8 mouse cellular contexts compared by ENCODE assay signal in genomic region chr9:50603998-50604324, GRCm38 (mm10). TPM values are rescaled to one million over a fixed set of nuclear protein-coding genes. Genes with fewer than 3 reads are reported as not detected.
DNase-seq lines count a peak whose midpoint lies in the region; ATAC-seq and TF ChIP-seq lines count a peak whose summit lies in the region.

No protein-coding gene starts in this region.

- no peak for DNase-seq in heart, postnatal 10 days
- no peak for DNase-seq in forebrain, embryonic 14.5 days (ENCODE audit: low spot score)
- DNase-seq in embryo, embryonic 9.5 days (ENCODE audit: extremely low spot score): no peak
- no peak for DNase-seq in gastrocnemius, postnatal 10 days
- no peak for DNase-seq in thymus, postnatal 4 days

- no peaks in the 10 kb centered on the region for H3K27me3 ChIP-seq in heart, embryonic 12.5 days (replicated peaks)
- H3K27me3 ChIP-seq in E14TG2a.4 (ENCODE audit: insufficient read depth, low read length): no peaks in the 10 kb centered on the region
- no peaks in the 10 kb centered on the region for H3K27me3 ChIP-seq in forebrain, embryonic 14.5 days (replicated peaks; ENCODE audit: control insufficient read depth, insufficient read depth, low read length)
- no peaks in the 10 kb centered on the region for H3K27me3 ChIP-seq in liver, embryonic 15.5 days

- peak overlapping the region; percentile 91 for H3K4me3 ChIP-seq in heart, embryonic 12.5 days
- peak overlapping the region; percentile 96 for H3K4me3 ChIP-seq in E14TG2a.4 (replicated peaks; ENCODE audit: low read length)
- peak overlapping the region; percentile 67 for H3K4me3 ChIP-seq in forebrain, embryonic 14.5 days (ENCODE audit: low read depth, low read length)
- peak overlapping the region; percentile 77 for H3K4me3 ChIP-seq in liver, embryonic 15.5 days (replicated peaks)

- no peaks in the 10 kb centered on the region for H3K9me3 ChIP-seq in heart, embryonic 12.5 days (replicated peaks)
- H3K9me3 ChIP-seq in E14TG2a.4 (ENCODE audit: low read length): no peaks in the 10 kb centered on the region
- H3K9me3 ChIP-seq in forebrain, embryonic 14.5 days (replicated peaks; ENCODE audit: control insufficient read depth, low read length): no peaks in the 10 kb centered on the region
- H3K9me3 ChIP-seq in liver, embryonic 15.5 days (replicated peaks): no peaks in the 10 kb centered on the region

- peak overlapping the region; percentile 91 for H3K9ac ChIP-seq in heart, embryonic 12.5 days
- peak overlapping the region; percentile 85 for H3K9ac ChIP-seq in forebrain, embryonic 14.5 days (ENCODE audit: low read length)
- H3K9ac ChIP-seq in liver, embryonic 15.5 days: peak overlapping the region; percentile 94

- 0% methylated on average over 24 of the region's 24 CpGs for WGBS in heart, embryonic 12.5 days
- 0% methylated on average over 24 of the region's 24 CpGs for WGBS in forebrain, embryonic 14.5 days
- under 1% methylated on average over 24 of the region's 24 CpGs for WGBS in liver, embryonic 15.5 days (ENCODE audit: insufficient replicate concordance)

- H3K4me2 ChIP-seq in heart, embryonic 12.5 days: peak overlapping the region; percentile 76
- peak overlapping the region; percentile 95 for H3K4me2 ChIP-seq in forebrain, embryonic 14.5 days (ENCODE audit: low read length)
- H3K4me2 ChIP-seq in liver, embryonic 15.5 days: peak overlapping the region; percentile 75

- peaks cover 37% of the 10 kb centered on the region for H3K4me1 ChIP-seq in heart, embryonic 12.5 days (replicated peaks)
- peaks cover 42% of the 10 kb centered on the region for H3K4me1 ChIP-seq in E14TG2a.4 (replicated peaks; ENCODE audit: low read depth, low read length)
- H3K4me1 ChIP-seq in forebrain, embryonic 14.5 days (ENCODE audit: control insufficient read depth, insufficient read depth, low read length): peaks cover 18% of the 10 kb centered on the region
- H3K4me1 ChIP-seq in liver, embryonic 15.5 days (replicated peaks): peaks cover 47% of the 10 kb centered on the region

- peak; percentile 87 for ATAC-seq in heart, embryonic 12.5 days (ENCODE audit: insufficient number of reproducible peaks, low FRiP score)
- peak; percentile 87 for ATAC-seq in forebrain, embryonic 14.5 days
- ATAC-seq in liver, embryonic 15.5 days (ENCODE audit: insufficient read depth): peak; percentile 76

- peaks cover 48% of the 10 kb centered on the region for H3K36me3 ChIP-seq in heart, embryonic 12.5 days
- peaks cover 69% of the 10 kb centered on the region for H3K36me3 ChIP-seq in E14TG2a.4 (ENCODE audit: insufficient read depth, low read length)
- peaks cover 47% of the 10 kb centered on the region for H3K36me3 ChIP-seq in forebrain, embryonic 14.5 days (ENCODE audit: control insufficient read depth, insufficient read depth, low read length)
- peaks cover 54% of the 10 kb centered on the region for H3K36me3 ChIP-seq in liver, embryonic 15.5 days (replicated peaks)

- no peak for TF ChIP-seq CTCF in E14TG2a.4 (conservative IDR thresholded peaks at IDR 0.05; ENCODE audit: low read length)

- intact Hi-C loops in heart, postnatal 10 days (cut with DNase I): loop anchor here (5.0 kb wide), 2 partner anchors 142 to 163 kb away; partner anchors contain the start of gene Fdxacb1

- peak overlapping the region; percentile 91 for H3K27ac ChIP-seq in heart, embryonic 12.5 days (ENCODE audit: poor library complexity, severe bottlenecking)
- H3K27ac ChIP-seq in forebrain, embryonic 14.5 days (ENCODE audit: low read depth, low read length): peak overlapping the region; percentile 76; the same call in 1 of the 2 replicates
- H3K27ac ChIP-seq in liver, embryonic 15.5 days (replicated peaks): peak overlapping the region; percentile 89

RNA-seq across cellular contexts. Expression of gene Timm8b, which starts 0.3 kb away (rescaled TPM):
- polyA plus RNA-seq in heart, embryonic 12.5 days (2016; fragmentation: Nextera tagmentation; extraction: Ambion mirVana): 290 and 305 TPM in 2 replicates
- total RNA-seq in heart, postnatal 10 days (2021): 100 to 1,000 TPM; 215 to 218 TPM
- 388 and 475 TPM in 2 replicates for polyA plus RNA-seq in forebrain, embryonic 14.5 days (2014; fragmentation: Nextera tagmentation; extraction: Ambion mirVana)
- polyA plus RNA-seq in liver, embryonic 15.5 days (2015; fragmentation: Nextera tagmentation; extraction: Ambion mirVana): 130 and 158 TPM in 2 replicates
- total RNA-seq in gastrocnemius, postnatal 10 days (2021): 100 to 1,000 TPM; 140 to 148 TPM

RNA-seq across cellular contexts. Expression of gene Sdhd, which starts 0.3 kb away (rescaled TPM):
- 570 and 575 TPM in 2 replicates for polyA plus RNA-seq in heart, embryonic 12.5 days (2016; fragmentation: Nextera tagmentation; extraction: Ambion mirVana)
- total RNA-seq in heart, postnatal 10 days (2021): 100 to 1,000 TPM; 780 to 786 TPM
- polyA plus RNA-seq in forebrain, embryonic 14.5 days (2014; fragmentation: Nextera tagmentation; extraction: Ambion mirVana): 261 and 273 TPM in 2 replicates
- polyA plus RNA-seq in liver, embryonic 15.5 days (2015; fragmentation: Nextera tagmentation; extraction: Ambion mirVana): 296 and 323 TPM in 2 replicates
- total RNA-seq in gastrocnemius, postnatal 10 days (2021): 100 to 1,000 TPM; 321 to 381 TPM

RNA-seq across cellular contexts. Expression of gene Pih1d2, which starts 13.2 kb away (rescaled TPM):
- 2.5 and 3.0 TPM in 2 replicates for polyA plus RNA-seq in heart, embryonic 12.5 days (2016; fragmentation: Nextera tagmentation; extraction: Ambion mirVana)
- under 1 TPM; 0.26 to 0.92 TPM for total RNA-seq in heart, postnatal 10 days (2021)
- 5.1 and 5.8 TPM in 2 replicates for polyA plus RNA-seq in forebrain, embryonic 14.5 days (2014; fragmentation: Nextera tagmentation; extraction: Ambion mirVana)
- 0.75 and 1.0 TPM in 2 replicates for polyA plus RNA-seq in liver, embryonic 15.5 days (2015; fragmentation: Nextera tagmentation; extraction: Ambion mirVana)
- under 1 TPM; 0.27 to 0.42 TPM for total RNA-seq in gastrocnemius, postnatal 10 days (2021)

RNA-seq across cellular contexts. Expression of gene Nkapd1, which starts 13.3 kb away (rescaled TPM):
- polyA plus RNA-seq in heart, embryonic 12.5 days (2016; fragmentation: Nextera tagmentation; extraction: Ambion mirVana): 20.4 and 21.0 TPM in 2 replicates
- 10 to 100 TPM; 22.6 to 23.3 TPM for total RNA-seq in heart, postnatal 10 days (2021)
- polyA plus RNA-seq in forebrain, embryonic 14.5 days (2014; fragmentation: Nextera tagmentation; extraction: Ambion mirVana): 18.3 and 22.0 TPM in 2 replicates
- polyA plus RNA-seq in liver, embryonic 15.5 days (2015; fragmentation: Nextera tagmentation; extraction: Ambion mirVana): 5.6 and 7.0 TPM in 2 replicates
- 10 to 100 TPM; 12.2 to 16.0 TPM for total RNA-seq in gastrocnemius, postnatal 10 days (2021)

RNA-seq across cellular contexts. Expression of gene Tex12, which starts 42.8 kb away (rescaled TPM):
- polyA plus RNA-seq in heart, embryonic 12.5 days (2016; fragmentation: Nextera tagmentation; extraction: Ambion mirVana): 0.22 TPM in 1 of 2 replicates, not detected in the other
- not detected for total RNA-seq in heart, postnatal 10 days (2021)
- polyA plus RNA-seq in forebrain, embryonic 14.5 days (2014; fragmentation: Nextera tagmentation; extraction: Ambion mirVana): 0.25 TPM in 1 of 2 replicates, not detected in the other
- polyA plus RNA-seq in liver, embryonic 15.5 days (2015; fragmentation: Nextera tagmentation; extraction: Ambion mirVana): not detected in 2 replicates
- not detected for total RNA-seq in gastrocnemius, postnatal 10 days (2021)
